Mouse (Mus musculus): Measurements from ENCODE around the gene Vangl2.
A peak's percentile ranks its signal among the peaks of the same experiment; 100 is the strongest.
"Not testable (repeated sequence)": the region's sequence is repeated elsewhere in the genome, so short reads cannot be mapped to it uniquely, and the experiment has no call there.

Gene Vangl2

GRCm38 (mm10) chr1:172000641-172001040 is 27.6 kb downstream of the Vangl2 start:
- DNase-seq = peak; percentile 77 to 81

GRCm38 (mm10) chr1:171998820-171999597 is 29.2 kb downstream of the Vangl2 start:
- DNase-seq = no peak

- no peak for DNase-seq
These were observed 31.5 kb downstream of the Vangl2 start for GRCm38 (mm10) chr1:171996701-171997100.

GRCm38 (mm10) chr1:171994918-171995715 is 33.1 kb downstream of the Vangl2 start:
- DNase-seq = no peak

- DNase-seq = no peak
These were observed 33.7 kb downstream of the Vangl2 start for GRCm38 (mm10) chr1:171994501-171994900.

- no peak for DNase-seq
These were observed 35.2 kb downstream of the Vangl2 start for GRCm38 (mm10) chr1:171992901-171993530.

- no peak for DNase-seq
These were observed 36.4 kb downstream of the Vangl2 start for GRCm38 (mm10) chr1:171991883-171992282.

GRCm38 (mm10) chr1:171984121-171984520 is 44.1 kb downstream of the Vangl2 start:
- DNase-seq = no peak

- DNase-seq = no peak
These were observed 44.8 kb downstream of the Vangl2 start for GRCm38 (mm10) chr1:171983372-171984001.

- DNase-seq = no peak
These were observed 45.5 kb downstream of the Vangl2 start for GRCm38 (mm10) chr1:171982740-171983139.

- DNase-seq = no peak
These were observed 46.1 kb downstream of the Vangl2 start for GRCm38 (mm10) chr1:171982170-171982569.

- no peak for DNase-seq
These were observed 48.1 kb downstream of the Vangl2 start for GRCm38 (mm10) chr1:171979969-171980730.

GRCm38 (mm10) chr1:171977891-171978290 is 50.4 kb downstream of the Vangl2 start:
- DNase-seq = no peak

- peak; percentile 5 to 7 for DNase-seq
These were observed 51.3 kb downstream of the Vangl2 start for GRCm38 (mm10) chr1:171976826-171977539.

GRCm38 (mm10) chr1:171975831-171976230 is 52.4 kb downstream of the Vangl2 start:
- DNase-seq = no peak

GRCm38 (mm10) chr1:171975377-171975776 is 52.9 kb downstream of the Vangl2 start:
- DNase-seq = no peak

- DNase-seq = not testable (repeated sequence)
These were observed 53.9 kb downstream of the Vangl2 start for GRCm38 (mm10) chr1:171974361-171974760.

- no peak for DNase-seq
These were observed 57.2 kb downstream of the Vangl2 start for GRCm38 (mm10) chr1:171970854-171971586.

- DNase-seq = no peak
These were observed 59.0 kb downstream of the Vangl2 start for GRCm38 (mm10) chr1:171969221-171969620.

- DNase-seq = no peak
These were observed 62.0 kb downstream of the Vangl2 start for GRCm38 (mm10) chr1:171966054-171966790.
